Mouse (Mus musculus): ENCODE results near the gene Pglyrp2. TPM values are rescaled to one million over a fixed set of nuclear protein-coding genes. Genes with fewer than 3 reads are reported as not detected.
A peak's percentile ranks its signal among the peaks of the same experiment; 100 is the strongest.

Pglyrp2 gene
- polyA plus RNA-seq, 1 experiment from 2014 or later, result not detected

DNA sequence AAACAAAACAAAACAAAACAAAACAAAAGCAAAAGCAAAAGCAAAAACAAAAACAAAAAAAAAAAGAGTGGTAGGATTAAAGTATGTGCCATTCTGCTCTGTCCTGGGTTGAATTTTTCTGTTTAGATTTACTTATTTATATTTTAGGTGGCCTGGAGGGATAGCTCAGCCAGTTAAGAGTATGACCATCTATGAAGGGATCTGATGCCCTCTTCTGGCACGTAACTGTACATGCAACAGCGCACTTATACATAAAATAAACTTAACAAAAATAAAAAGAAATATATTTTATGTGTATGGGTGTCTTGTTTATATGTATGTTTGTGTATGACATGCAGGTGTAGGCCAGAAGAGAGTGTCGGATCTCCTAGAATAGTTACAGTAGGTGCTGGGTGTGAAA is 8.0 kb upstream of the Pglyrp2 start:
- H3K9me3 ChIP-seq (ENCODE audit: control insufficient read depth, low read length), result no peaks in the 10 kb centered on the region
- H3K4me1 ChIP-seq (ENCODE audit: control insufficient read depth in 2 of 2, insufficient read depth in 2 of 2, low read length in 2 of 2), result no peaks in the 10 kb centered on the region
- H3K4me3 ChIP-seq (ENCODE audit: control insufficient read depth in 1 of 2, insufficient read depth in 1 of 2, low read depth in 1 of 2, low read length in 2 of 2), result no peak overlapping the region
- no peak overlapping the region for H3K9ac ChIP-seq (ENCODE audit: low read length)
- H3K4me2 ChIP-seq (ENCODE audit: low read length), result no peak overlapping the region
- H3K27me3 ChIP-seq (ENCODE audit: control insufficient read depth, insufficient read depth, low read length), result no peaks in the 10 kb centered on the region
- no peak overlapping the region for H3K27ac ChIP-seq (replicated peaks in 1 of 2; ENCODE audit: control insufficient read depth in 1 of 2, insufficient read depth in 1 of 2, low read depth in 2 of 2, low read length in 2 of 2)
- H3K36me3 ChIP-seq (ENCODE audit: control insufficient read depth, insufficient read depth, low read length), result no peaks in the 10 kb centered on the region
- ATAC-seq (ENCODE audit: insufficient number of reproducible peaks, insufficient read depth, low FRiP score, low read depth), result no peak
- 47% methylated on average over 3 of the region's 3 CpGs for WGBS

DNA sequence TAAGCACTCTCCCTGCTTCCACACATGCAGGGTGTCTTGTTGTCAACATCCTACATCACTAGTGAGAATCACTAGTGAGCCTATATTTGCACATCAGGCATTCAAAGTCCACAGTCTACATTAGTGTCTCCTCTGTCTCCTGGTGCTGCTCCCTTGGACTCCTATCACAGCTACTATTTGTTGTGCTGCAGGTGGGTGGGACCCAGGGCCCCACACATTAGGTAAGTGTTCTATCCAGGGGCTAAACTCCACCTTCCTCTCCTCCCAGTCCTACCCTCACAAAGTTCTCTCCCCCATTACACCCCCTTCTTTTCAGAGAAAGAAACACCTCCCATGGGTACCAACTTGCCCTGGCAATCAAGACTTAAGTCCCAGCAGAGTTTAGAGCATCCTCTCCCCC is 2.6 kb upstream of the Pglyrp2 start:
- H3K27ac ChIP-seq (replicated peaks in 1 of 2; ENCODE audit: control insufficient read depth in 1 of 2, insufficient read depth in 1 of 2, low read depth in 2 of 2, low read length in 2 of 2), result no peak overlapping the region
- H3K36me3 ChIP-seq (ENCODE audit: control insufficient read depth, insufficient read depth, low read length), result no peaks in the 10 kb centered on the region
- H3K4me2 ChIP-seq (ENCODE audit: low read length), result no peak overlapping the region
- H3K9ac ChIP-seq (ENCODE audit: low read length), result no peak overlapping the region
- no peak for ATAC-seq (ENCODE audit: insufficient number of reproducible peaks, insufficient read depth, low FRiP score, low read depth)
- no peak overlapping the region for H3K4me3 ChIP-seq (ENCODE audit: control insufficient read depth in 1 of 2, insufficient read depth in 1 of 2, low read depth in 1 of 2, low read length in 2 of 2)
- no peaks in the 10 kb centered on the region for H3K27me3 ChIP-seq (ENCODE audit: control insufficient read depth, insufficient read depth, low read length)
- no peaks in the 10 kb centered on the region for H3K9me3 ChIP-seq (ENCODE audit: control insufficient read depth, low read length)
- H3K4me1 ChIP-seq (ENCODE audit: control insufficient read depth in 2 of 2, insufficient read depth in 2 of 2, low read length in 2 of 2), result no peaks in the 10 kb centered on the region

DNA sequence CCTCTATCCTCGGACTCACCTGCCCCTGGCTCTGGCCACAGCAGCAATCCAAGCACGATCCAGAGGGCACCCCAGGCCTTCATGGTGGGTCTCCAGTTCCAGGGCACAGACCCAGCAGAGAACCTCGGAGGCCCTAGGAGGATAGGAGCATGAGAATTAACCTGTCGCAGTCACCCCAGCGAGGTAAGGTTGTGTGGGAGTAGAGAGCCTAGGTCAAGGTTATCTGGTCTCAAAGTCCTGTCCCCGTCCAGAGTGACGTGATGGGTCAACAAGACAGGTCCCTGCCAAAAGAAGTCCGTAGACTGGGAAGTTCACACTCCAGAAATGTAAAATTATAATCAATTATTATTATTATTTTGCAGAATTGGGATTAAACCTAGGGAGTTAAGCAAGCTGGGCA is 3.2 kb downstream of the Pglyrp2 start:
- Histone ChIP-seq H3K4me1 (ENCODE audit: control insufficient read depth in 2 of 2, insufficient read depth in 2 of 2, low read length in 2 of 2) (peaks cover 0 to 1% of the 10 kb centered on the region in 2 experiments; a peak in 1 of 4 replicates), H3K4me2 (ENCODE audit: low read length) (no peak overlapping the region), H3K36me3 (ENCODE audit: control insufficient read depth, insufficient read depth, low read length) (no peaks in the 10 kb centered on the region), H3K27ac (replicated peaks in 1 of 2; ENCODE audit: control insufficient read depth in 1 of 2, insufficient read depth in 1 of 2, low read depth in 2 of 2, low read length in 2 of 2) (no peak overlapping the region), H3K4me3 (ENCODE audit: control insufficient read depth in 1 of 2, insufficient read depth in 1 of 2, low read depth in 1 of 2, low read length in 2 of 2) (no peak overlapping the region), H3K9ac (ENCODE audit: low read length) (no peak overlapping the region), H3K9me3 (ENCODE audit: control insufficient read depth, low read length) (no peaks in the 10 kb centered on the region), H3K27me3 (ENCODE audit: control insufficient read depth, insufficient read depth, low read length) (peaks cover 14% of the 10 kb centered on the region)
- 76% methylated on average over 8 of the region's 8 CpGs for WGBS
- ATAC-seq (ENCODE audit: insufficient number of reproducible peaks, insufficient read depth, low FRiP score, low read depth), result no peak

DNA sequence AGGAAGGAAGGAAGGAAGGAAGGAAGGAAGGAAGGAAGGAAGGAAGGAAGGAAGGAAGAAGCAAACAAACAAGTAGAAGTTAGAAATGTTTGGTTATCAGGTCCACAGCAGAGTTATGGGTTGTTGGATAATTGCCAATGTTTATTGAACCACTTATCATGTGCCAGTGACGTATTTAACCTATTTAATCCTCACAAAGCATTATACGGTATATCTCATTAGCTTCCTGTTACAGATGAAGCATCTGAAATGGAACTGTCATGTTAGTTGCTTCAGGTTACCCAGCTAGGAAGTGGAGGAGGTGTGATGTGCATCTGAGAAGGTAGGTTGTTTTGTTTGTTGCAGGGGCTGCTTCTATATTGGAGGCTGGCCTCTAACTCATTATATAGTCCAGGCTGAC is 4.0 kb downstream of the Pglyrp2 start:
- Histone ChIP-seq H3K4me2 (ENCODE audit: low read length) (no peak overlapping the region), H3K9ac (ENCODE audit: low read length) (no peak overlapping the region), H3K27ac (replicated peaks in 1 of 2; ENCODE audit: control insufficient read depth in 1 of 2, insufficient read depth in 1 of 2, low read depth in 2 of 2, low read length in 2 of 2) (no peak overlapping the region), H3K36me3 (ENCODE audit: control insufficient read depth, insufficient read depth, low read length) (no peaks in the 10 kb centered on the region), H3K9me3 (ENCODE audit: control insufficient read depth, low read length) (no peaks in the 10 kb centered on the region), H3K4me1 (ENCODE audit: control insufficient read depth in 2 of 2, insufficient read depth in 2 of 2, low read length in 2 of 2) (peaks cover 0 to 3% of the 10 kb centered on the region in 2 experiments; a peak in 1 of 4 replicates), H3K27me3 (ENCODE audit: control insufficient read depth, insufficient read depth, low read length) (peaks cover 22% of the 10 kb centered on the region), H3K4me3 (ENCODE audit: control insufficient read depth in 1 of 2, insufficient read depth in 1 of 2, low read depth in 1 of 2, low read length in 2 of 2) (no peak overlapping the region)
- 58% methylated on average over 2 of the region's 2 CpGs for WGBS
- ATAC-seq (ENCODE audit: insufficient number of reproducible peaks, insufficient read depth, low FRiP score, low read depth), result no peak

DNA sequence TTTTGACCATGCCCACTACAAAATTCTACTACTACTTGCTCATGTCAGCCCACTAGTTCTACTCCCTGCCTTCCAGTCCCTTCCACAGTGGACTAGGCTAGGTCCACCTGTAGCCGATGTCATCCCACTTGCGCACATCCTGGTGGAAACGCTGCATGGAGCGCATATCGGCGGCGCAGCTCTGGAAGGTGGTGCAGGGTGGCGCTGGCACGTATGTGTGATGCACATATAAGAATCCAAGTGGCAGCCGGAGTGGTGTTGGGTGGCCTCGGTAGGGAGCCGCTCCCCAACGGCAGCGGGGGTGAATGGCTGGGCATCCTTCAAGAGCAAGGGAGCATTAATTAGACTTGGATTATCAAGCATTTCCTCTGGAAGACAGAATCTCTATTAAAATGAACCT is 7.2 kb downstream of the Pglyrp2 start:
- Histone ChIP-seq H3K27me3 (ENCODE audit: control insufficient read depth, insufficient read depth, low read length) (peaks cover 36% of the 10 kb centered on the region), H3K36me3 (ENCODE audit: control insufficient read depth, insufficient read depth, low read length) (no peaks in the 10 kb centered on the region), H3K27ac (replicated peaks in 1 of 2; ENCODE audit: control insufficient read depth in 1 of 2, insufficient read depth in 1 of 2, low read depth in 2 of 2, low read length in 2 of 2) (no peak overlapping the region), H3K9ac (ENCODE audit: low read length) (no peak overlapping the region), H3K9me3 (ENCODE audit: control insufficient read depth, low read length) (no peaks in the 10 kb centered on the region), H3K4me3 (ENCODE audit: control insufficient read depth in 1 of 2, insufficient read depth in 1 of 2, low read depth in 1 of 2, low read length in 2 of 2) (no peak overlapping the region), H3K4me1 (ENCODE audit: control insufficient read depth in 2 of 2, insufficient read depth in 2 of 2, low read length in 2 of 2) (peaks cover 0 to 3% of the 10 kb centered on the region in 2 experiments; a peak in 1 of 4 replicates), H3K4me2 (ENCODE audit: low read length) (no peak overlapping the region)
- no peak for ATAC-seq (ENCODE audit: insufficient number of reproducible peaks, insufficient read depth, low FRiP score, low read depth)
- 91% methylated on average over 14 of the region's 14 CpGs for WGBS

DNA sequence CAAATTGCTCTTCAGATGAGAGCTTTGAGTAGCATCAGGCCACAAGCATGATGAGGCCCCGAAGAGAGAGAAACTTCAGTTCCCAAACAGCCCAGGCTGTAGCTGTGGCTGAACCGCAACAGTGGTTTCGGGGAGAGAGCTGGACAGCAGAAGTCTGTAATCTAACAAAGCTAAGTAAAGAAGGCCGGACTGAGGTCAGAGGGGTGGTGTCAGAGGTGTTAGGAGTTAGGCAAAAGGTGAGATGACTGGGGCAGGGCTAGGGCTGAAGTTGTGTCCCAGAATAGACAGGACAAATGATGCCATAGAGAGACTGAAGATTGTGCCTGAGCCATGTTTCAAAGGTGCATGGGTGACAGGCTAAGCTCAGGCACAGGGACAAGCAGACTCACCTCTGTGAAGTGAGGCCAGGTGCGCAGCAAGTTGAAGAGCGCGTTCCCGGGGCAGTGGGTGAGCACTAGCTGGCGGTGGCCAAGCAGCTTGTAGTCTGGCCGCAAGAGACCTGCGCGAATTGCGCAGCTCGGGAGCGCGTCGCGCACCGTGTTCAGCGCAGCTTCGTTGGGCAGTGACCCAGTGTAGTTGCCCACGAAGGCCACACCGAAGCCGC is 8.4 kb downstream of the Pglyrp2 start:
- 28% methylated on average over 24 of the region's 24 CpGs for WGBS
- Histone ChIP-seq H3K4me3 (ENCODE audit: control insufficient read depth in 1 of 2, insufficient read depth in 1 of 2, low read depth in 1 of 2, low read length in 2 of 2) (no peak overlapping the region), H3K4me2 (ENCODE audit: low read length) (peak overlapping the region; percentile 44), H3K36me3 (ENCODE audit: control insufficient read depth, insufficient read depth, low read length) (no peaks in the 10 kb centered on the region), H3K9me3 (ENCODE audit: control insufficient read depth, low read length) (no peaks in the 10 kb centered on the region), H3K27ac (replicated peaks in 1 of 2; ENCODE audit: control insufficient read depth in 1 of 2, insufficient read depth in 1 of 2, low read depth in 2 of 2, low read length in 2 of 2) (no peak overlapping the region), H3K27me3 (ENCODE audit: control insufficient read depth, insufficient read depth, low read length) (peaks cover 36% of the 10 kb centered on the region), H3K9ac (ENCODE audit: low read length) (no peak overlapping the region), H3K4me1 (ENCODE audit: control insufficient read depth in 2 of 2, insufficient read depth in 2 of 2, low read length in 2 of 2) (peaks cover 0 to 3% of the 10 kb centered on the region in 2 experiments; a peak in 1 of 4 replicates)
- ATAC-seq (ENCODE audit: insufficient number of reproducible peaks, insufficient read depth, low FRiP score, low read depth), result no peak

DNA sequence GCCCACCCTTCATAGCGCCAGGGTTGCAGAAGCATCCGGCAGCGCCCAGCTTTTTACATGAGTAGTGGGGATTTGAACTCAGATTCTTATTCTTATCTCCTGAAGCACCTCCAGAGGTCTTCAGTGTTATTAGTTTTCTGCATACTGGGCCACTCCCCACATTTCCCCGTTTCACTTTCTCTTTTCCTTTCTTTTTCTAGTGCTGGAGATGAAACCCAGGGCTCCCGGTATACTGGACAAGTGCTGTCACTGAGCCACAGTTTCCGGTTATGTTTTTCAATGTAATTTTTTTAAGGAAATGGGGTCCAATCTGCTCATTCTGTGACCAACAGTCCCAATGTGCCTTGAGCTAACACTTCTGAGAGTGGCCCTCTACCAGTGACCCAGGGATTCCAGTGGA is 12.1 kb downstream of the Pglyrp2 start:
- WGBS, result 79% methylated on average over 6 of the region's 6 CpGs

DNA sequence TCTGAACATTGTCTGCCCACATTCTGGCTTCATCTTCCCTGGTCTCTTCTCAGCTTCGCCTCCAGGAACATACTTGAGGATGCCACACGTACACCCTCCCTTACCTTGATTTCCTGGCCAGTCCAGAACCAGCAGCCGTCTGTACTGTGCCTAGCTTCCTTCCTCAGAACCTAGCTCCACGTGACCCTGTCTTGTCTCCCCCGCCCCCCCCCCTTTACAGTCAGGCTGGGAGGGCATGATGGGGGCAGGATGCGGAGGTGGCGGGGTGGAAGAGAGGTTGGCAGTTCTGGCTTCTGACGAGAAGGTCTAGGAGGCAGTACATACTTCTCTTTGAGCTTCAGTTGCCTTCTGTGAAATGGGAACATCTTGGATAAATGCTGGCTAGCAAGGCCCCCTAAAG is 20.6 kb downstream of the Pglyrp2 start, which contains the start of gene Rasal3:
Gene Rasal3, minus strand, starts transcription at position 167 of the 400 bp plus-strand sequence.
- ATAC-seq (ENCODE audit: insufficient number of reproducible peaks, insufficient read depth, low FRiP score, low read depth), result no peak
- Histone ChIP-seq H3K4me2 (ENCODE audit: low read length) (no peak within 1 kb of the TSS), H3K27ac (replicated peaks in 1 of 2; ENCODE audit: control insufficient read depth in 1 of 2, insufficient read depth in 1 of 2, low read depth in 2 of 2, low read length in 2 of 2) (no peak within 1 kb of the TSS), H3K4me1 (ENCODE audit: control insufficient read depth in 2 of 2, insufficient read depth in 2 of 2, low read length in 2 of 2) (no peaks in the 10 kb centered on the region), H3K27me3 (ENCODE audit: control insufficient read depth, insufficient read depth, low read length) (peaks cover 11% of the 10 kb centered on the region), H3K36me3 (ENCODE audit: control insufficient read depth, insufficient read depth, low read length) (no peaks in the 10 kb centered on the region), H3K9ac (ENCODE audit: low read length) (no peak within 1 kb of the TSS), H3K9me3 (ENCODE audit: control insufficient read depth, low read length) (no peaks in the 10 kb centered on the region), H3K4me3 (ENCODE audit: control insufficient read depth in 1 of 2, insufficient read depth in 1 of 2, low read depth in 1 of 2, low read length in 2 of 2) (no peak within 1 kb of the TSS)
- 60% methylated on average over 8 of the region's 8 CpGs for WGBS

More for the DNA sequence above, 12.1 kb downstream of the Pglyrp2 start:
- H3K27me3 ChIP-seq (ENCODE audit: control insufficient read depth, insufficient read depth, low read length), result peaks cover 31% of the 10 kb centered on the region
- H3K4me2 ChIP-seq (ENCODE audit: low read length), result no peak overlapping the region
- no peaks in the 10 kb centered on the region for H3K9me3 ChIP-seq (ENCODE audit: control insufficient read depth, low read length)
- H3K4me1 ChIP-seq (ENCODE audit: control insufficient read depth in 2 of 2, insufficient read depth in 2 of 2, low read length in 2 of 2), result peaks cover 0 to 3% of the 10 kb centered on the region in 2 experiments; a peak in 1 of 4 replicates
- H3K4me3 ChIP-seq (ENCODE audit: control insufficient read depth in 1 of 2, insufficient read depth in 1 of 2, low read depth in 1 of 2, low read length in 2 of 2), result no peak overlapping the region
- H3K36me3 ChIP-seq (ENCODE audit: control insufficient read depth, insufficient read depth, low read length), result no peaks in the 10 kb centered on the region
- no peak overlapping the region for H3K9ac ChIP-seq (ENCODE audit: low read length)
- no peak overlapping the region for H3K27ac ChIP-seq (replicated peaks in 1 of 2; ENCODE audit: control insufficient read depth in 1 of 2, insufficient read depth in 1 of 2, low read depth in 2 of 2, low read length in 2 of 2)
- ATAC-seq (ENCODE audit: insufficient number of reproducible peaks, insufficient read depth, low FRiP score, low read depth), result no peak
